Mouse (Mus musculus) induced T-regulatory cell, adult 2 months (primary cell): ENCODE results near the gene Msmo1.

Source experiments
- DNase-seq: peaks from one replicate; pipeline ENCODE4 v3.0.0-alpha.2; 2012; ENCODE audit warnings: low read depth

Msmo1 gene

DNA sequence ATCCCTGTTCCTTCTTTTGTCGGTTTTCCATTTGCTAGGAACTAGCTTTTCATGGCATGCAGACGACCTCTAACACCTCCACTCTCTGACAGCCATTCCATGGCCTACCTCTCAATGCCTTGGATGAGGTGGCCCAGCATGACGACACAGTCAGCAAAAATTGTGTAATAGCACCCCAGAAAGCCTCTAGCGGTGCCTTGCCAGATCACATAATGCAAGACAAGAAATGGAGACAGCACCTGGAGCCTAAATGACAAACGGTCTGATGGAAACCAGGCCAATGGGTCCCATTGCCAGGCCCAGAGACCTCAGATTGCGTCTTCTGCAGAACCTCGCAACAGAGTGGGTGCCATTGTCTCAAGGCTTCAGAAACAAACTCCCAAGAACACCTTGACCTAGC lies 21.1 kb downstream of the Msmo1 start:
- DNase-seq, result no peak

DNA sequence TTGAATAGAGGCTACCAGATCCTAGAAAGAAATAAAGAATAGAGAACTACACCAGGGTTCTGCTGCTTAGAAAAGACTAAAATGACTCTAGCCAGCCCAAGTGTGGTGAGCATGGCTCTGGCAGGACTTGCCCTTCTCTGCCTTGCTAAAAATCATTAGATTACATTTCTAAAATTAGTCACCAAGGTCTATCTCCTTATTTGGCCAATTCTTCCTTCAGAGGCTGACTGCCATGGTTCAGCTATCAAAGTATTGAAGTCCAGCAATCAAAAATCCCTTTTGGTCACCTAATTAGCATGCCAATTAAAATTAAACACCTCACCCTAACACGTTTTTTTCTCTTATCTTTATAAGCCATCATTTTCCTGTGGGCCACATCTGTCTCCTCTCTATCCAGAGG lies 22.0 kb downstream of the Msmo1 start:
- DNase-seq, result no peak

DNA sequence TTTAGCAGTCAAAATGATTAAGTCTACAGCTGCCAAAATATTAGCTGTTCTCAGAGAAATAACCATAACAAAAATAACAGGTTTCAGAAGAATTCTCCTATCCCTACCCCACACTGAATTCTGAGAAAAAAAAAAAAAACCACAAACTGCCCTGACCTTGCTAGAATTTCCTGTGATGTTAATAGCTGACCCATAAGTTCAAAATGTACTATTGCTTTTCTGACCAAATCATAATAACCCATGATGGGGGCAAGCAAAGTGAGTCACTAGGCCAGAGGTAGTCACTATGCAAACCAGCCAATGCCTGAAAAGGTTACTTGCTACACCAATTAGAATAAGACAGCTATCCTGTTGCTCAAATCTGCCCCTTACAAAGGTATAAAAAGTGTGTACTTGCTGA lies 26.1 kb downstream of the Msmo1 start:
- no peak for DNase-seq

DNA sequence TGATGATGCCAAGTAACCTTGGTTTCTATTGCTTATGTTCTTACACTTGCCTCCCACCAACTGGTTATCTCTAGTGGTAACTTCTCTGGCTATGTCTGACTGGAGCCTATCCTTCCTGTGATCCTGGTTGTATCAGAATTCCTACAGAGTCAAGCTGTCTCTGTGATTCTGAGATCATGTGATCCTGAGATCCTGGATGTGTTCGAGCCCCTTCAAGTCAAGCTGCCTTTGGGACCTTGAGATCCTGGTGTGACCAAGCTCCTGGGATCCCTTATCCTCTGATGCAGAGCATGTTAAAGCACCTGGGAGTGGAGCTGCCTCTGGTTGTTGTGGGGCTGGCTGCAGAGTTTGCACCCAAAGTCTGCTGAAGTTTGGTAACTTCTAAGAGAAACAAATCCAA lies 30.4 kb downstream of the Msmo1 start:
- DNase-seq, result no peak

DNA sequence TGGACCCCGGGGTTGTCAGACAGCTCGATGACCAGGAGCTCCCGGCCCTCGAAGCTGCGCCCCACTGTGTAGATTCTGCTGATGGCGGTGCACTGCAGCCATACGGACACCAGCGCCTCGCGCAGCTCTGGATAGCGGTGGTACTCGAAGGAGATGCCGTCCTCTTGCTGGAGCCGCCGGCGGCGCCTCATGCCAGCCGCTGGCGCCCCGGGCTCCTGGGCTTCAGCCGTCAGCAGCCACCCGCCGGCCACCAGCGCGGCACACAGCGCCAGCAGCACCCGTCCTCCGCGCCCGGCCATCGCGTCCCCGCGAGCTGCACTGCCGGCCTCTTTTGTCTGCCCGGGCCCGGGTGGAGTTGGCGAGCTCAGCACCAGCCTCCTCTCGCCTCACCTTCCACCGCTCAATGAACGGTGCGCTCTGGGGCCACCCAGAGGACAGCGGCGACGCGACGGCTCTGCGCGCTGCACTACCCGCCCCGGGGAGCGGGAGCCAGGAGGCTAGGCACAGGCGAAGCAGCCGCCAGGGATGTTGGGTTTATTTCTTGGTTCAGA lies 40.9 kb downstream of the Msmo1 start, which contains the start of gene Cpe:
Gene Cpe (minus strand): TSS at position 404 of the 551 bp plus-strand sequence.
- peak; percentile 62 for DNase-seq

DNA sequence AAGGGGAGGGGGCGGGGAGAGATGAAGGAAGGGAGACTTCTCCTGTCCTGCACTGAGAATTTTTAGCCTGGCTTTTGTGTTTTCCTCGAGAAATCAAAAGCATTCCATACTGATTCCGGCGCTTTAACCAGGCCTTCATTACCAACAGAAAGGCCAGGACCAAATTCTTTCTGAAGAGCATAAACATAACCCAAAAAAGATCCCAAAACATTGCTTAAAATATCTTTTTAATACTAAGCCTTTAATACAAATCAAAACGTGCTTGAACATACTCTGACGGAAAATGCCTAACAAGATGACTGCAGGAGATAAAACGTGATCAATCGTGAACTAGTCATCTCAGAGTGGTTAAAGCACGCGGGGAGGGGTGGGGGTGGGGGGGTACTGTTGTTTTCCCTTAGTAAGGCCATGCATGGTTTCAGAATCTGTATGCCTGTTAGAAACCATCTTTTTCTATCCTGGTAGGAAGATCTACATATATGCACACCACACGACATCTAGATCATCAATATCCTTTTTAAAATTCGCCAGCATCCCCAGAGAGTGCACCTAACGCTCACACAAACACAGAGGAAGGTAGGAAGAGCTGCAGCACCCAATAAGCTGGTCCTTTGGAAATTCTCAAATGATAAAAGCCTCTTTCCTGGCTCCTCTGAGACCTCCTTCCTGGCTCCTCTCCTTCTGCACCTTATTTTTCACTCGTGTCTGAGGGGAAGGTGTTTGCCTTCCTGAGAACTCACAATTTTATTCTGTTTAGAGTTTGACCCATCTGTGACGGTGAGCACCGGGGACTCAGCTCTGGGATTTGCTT lies 41.8 kb downstream of the Msmo1 start:
- DNase-seq, result peak; percentile 6

DNA sequence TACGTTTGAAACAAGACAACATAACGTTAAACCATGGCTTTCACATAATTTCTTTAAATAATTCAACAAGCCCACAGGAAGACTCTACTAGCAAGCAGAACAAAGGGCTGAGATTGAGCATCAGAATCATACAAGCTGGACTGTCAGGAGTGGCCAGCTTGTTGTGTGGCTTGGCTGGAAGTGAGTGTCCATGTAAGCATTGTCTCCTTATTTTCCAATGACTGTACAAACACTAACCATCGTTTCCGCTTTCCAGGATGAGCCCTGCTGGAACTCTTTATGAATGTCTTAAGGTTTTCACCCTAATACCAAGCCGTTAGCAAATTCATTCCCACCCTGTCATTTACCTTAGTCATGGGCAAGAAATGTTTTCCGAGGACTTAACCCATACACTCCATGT lies 42.7 kb downstream of the Msmo1 start:
- DNase-seq, result no peak

DNA sequence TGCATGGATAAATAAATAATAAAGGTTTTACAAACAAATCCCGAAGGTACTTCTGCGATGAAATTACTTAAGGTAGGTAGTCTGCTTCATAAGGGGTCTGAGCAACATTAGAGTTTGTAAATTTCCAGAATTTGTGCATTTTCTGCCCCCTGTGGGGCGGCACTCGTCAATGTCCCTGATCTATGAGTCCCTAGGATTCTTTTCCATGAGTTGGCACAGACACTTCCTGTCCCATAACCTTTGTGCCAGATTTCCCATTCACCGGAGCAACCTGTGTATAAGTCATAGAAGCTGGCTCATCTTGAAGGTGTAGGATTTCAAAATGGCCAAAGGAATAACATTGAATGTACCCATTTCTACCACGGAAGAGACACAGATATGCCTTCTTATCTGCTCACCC lies 43.3 kb downstream of the Msmo1 start:
- DNase-seq, result no peak

DNA sequence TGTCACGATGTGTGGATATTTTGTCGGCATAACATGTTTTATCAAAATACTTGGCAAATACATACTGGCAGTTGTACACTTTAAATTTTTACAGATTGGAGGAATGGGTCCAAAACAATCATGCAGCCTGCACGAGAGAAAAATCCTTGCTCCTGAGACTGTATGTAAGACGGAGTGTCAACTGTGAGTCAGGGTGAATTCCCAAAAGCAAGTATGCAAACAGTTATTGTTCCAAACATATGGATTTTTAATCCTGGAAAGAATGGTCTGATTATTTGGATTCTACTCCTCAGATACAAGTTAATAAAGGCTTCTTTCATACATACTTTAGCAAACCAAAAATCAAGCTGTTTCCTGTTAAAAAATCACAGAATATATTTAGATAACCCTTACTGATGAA lies 44.9 kb downstream of the Msmo1 start:
- DNase-seq, result no peak

DNA sequence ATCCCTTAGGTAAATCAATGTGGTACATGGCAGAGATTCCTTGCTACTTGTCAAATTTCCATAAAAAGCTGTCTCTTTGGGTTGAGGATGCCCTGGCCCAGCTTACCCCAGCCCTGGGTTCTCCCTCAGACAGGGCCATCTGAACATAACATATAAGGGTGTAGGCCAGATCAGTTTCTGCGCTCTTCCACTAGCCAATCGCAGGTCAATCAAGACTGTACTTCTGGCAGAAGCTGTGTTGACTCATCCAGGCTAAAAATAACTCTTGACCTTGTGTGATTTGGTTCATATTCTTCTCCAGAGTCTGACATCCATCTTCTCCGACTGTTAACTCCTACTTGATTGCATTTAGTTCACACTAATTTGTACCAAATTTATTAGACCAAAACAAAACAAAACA lies 45.4 kb downstream of the Msmo1 start:
- no peak for DNase-seq

DNA sequence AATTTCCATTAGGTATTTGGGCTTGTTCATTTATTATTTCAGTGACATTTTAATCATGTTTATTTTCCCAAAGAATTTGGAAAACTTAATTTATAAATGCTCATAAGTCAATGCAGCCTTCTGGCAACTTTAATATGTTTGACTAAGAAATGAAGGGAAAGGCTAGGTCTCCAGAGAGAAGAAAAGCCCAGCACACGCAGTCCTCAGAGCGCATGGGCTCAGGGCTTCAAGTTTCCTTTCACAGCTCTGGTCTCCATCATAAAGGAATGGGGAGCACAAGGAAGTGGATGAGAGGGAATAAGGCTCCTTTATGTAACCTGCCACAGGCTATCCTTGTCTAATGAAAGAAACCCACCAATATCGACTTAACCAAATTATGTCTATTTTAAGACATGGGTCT lies 51.1 kb downstream of the Msmo1 start:
- DNase-seq, result no peak

DNA sequence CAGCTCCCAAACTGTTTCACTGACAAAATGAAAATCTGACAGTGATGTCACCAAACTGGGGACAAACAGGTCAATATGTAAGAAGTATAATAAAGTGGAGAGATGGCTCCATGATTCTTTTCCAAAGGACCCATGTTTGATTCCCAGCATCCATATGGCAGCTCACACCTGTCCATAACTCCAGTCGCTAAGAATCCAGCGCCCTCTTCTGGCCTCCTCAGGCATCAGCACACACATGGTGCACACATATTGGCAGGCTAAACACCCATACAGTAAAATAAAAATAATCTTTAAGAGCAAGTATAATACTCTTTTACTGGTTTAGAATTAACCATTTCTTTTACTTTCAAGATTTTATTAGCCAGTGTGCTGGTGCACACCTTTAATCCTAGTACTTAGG lies 57.2 kb downstream of the Msmo1 start:
- DNase-seq, result no peak

DNA sequence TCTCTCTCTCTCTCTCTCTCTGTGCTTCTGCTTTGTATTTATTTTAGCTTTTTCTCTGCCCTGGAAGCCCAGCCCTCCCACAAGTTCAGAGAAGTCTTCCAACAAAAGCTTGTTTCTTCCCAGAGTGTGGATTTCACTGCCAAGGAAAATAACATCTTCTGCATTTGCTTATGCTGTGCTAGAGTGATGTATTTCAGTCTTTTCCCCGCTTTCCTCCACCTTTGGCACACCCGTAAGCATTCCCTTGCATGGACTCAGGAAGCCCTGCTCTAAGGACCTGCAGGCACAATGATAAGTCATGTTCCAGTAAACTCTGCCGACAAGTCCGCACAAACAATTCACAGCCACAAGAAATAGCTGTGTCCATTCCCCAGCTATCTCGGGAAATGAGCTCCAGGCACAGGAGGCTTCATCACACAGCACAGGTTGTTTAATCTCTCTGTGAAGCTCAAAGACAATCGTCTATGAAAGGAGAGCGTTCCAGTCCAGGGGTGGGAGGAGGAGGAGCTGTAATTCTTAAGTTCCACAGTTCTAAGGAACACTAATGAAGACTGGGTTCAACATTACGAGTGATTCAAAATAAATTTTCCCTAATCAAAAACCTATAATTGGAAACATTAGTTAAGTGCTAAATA lies 58.5 kb downstream of the Msmo1 start:
- no peak for DNase-seq

DNA sequence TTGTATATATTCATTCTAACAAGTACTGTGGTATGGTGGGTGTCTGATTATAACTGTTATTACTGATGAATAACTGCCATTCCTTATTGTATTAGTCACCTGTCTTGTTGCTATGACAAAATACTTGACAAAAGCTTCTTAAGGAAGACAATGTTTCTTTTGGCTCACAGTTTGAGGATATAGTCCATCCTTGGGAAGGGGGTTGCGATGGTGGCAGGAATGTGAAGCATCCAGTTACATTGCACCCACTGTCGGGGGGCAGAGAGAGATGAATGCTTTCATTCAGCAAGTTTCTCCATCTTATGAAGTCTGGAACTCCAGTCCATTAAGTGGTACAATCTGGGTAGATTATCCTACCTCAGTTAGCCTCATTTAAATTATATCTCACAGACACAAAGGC lies 60.7 kb downstream of the Msmo1 start:
- DNase-seq, result no peak

DNA sequence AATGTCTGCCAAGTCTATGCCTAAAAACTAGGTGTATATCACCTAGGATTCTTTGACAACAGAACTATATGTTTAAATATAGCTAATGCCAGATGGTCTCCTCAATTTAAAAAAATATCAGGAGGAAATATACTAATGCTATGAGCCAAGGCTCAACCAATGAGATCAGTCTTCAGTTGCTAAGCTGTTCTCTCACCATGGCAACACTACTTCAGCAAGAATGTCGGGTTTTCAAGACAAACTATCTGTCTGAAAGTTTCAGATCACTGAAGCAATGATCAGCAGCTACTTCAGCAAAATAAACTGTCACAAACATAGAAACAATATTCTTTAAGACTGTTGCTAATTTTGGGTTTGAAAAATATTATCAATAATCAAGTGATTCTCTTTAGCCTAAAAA lies 61.7 kb downstream of the Msmo1 start:
- no peak for DNase-seq
